Mouse (Mus musculus) intestine, embryonic 14.5 days (tissue): ENCODE measurements around the gene Jmjd7. TPM values are rescaled to one million over a fixed set of nuclear protein-coding genes. Genes with fewer than 3 reads are reported as not detected.

Experiments used
- ATAC-seq: fragments of 200-750 bp; cut with Nextera tagmentation; replicated peaks from 2 replicates; pipeline ENCODE4 v1.8.0; 2017; ENCODE audit warnings: low read depth, moderate number of reproducible peaks, moderate TSS enrichment, moderate library complexity; ENCODE audit not compliant: low FRiP score, low TSS enrichment
- DNase-seq: peaks from one replicate; pipeline ENCODE4 v3.0.0-alpha.2; 2018; ENCODE audit warnings: low spot score
- H3K27ac ChIP-seq: fragments of 300-500 bp; sonication (generic); 2 replicates; pipeline ENCODE4 v1.5.1; 2014; ENCODE audit warnings: low read depth, mild to moderate bottlenecking, control low read depth
- H3K27me3 ChIP-seq: fragments of 300-500 bp; sonication (generic); replicated peaks from 2 replicates; pipeline ENCODE4 v1.6.1; 2014; ENCODE audit warnings: low read length, control low read depth; ENCODE audit not compliant: control insufficient read depth, insufficient read depth
- H3K36me3 ChIP-seq: fragments of 300-500 bp; sonication (generic); 2 replicates; pipeline ENCODE4 v1.6.1; 2014; ENCODE audit warnings: low read length, control low read depth; ENCODE audit not compliant: control insufficient read depth, insufficient read depth
- H3K4me1 ChIP-seq: fragments of 300-500 bp; sonication (generic); replicated peaks from 2 replicates; pipeline ENCODE4 v1.6.1; 2014; ENCODE audit warnings: low read length, control low read depth, mixed read lengths; ENCODE audit not compliant: control insufficient read depth, insufficient read depth
- H3K4me2 ChIP-seq: fragments of 300-500 bp; sonication (generic); 2 replicates; pipeline ENCODE4 v1.6.1; 2014; ENCODE audit warnings: low read length
- H3K4me3 ChIP-seq: fragments of 300-500 bp; sonication (generic); 2 replicates; pipeline ENCODE4 v1.5.1; 2014; ENCODE audit warnings: low read depth, low read length, control low read depth, mixed read lengths
- H3K9ac ChIP-seq: fragments of 300-500 bp; sonication (generic); 2 replicates; pipeline ENCODE4 v1.6.1; 2014; ENCODE audit warnings: mild to moderate bottlenecking, low read length
- H3K9me3 ChIP-seq: fragments of 300-500 bp; sonication (generic); 2 replicates; pipeline ENCODE4 v1.6.1; 2016; ENCODE audit warnings: low read length, control low read depth; ENCODE audit not compliant: control insufficient read depth
- WGBS: fragments of 180-500 bp; shearing (Covaris S2); extraction: QIAGEN DNeasy Blood & Tissue Kit; methylation state at CpG from one replicate; pipeline ENCODE4 v1.1.7; 2014; 5-methylcytosine and 5-hydroxymethylcytosine counted together
- polyA plus RNA-seq: library from polyadenylated mRNA; unstranded; fragments of >200 nt; fragmentation: Nextera tagmentation; extraction: Ambion mirVana; gene quantifications from 2 replicates; pipeline ENCODE4 v1.2.1, GENCODE M21; 2014

The Jmjd7 gene
- polyA plus RNA-seq, 1 experiment from 2014 or later = 18.9 TPM

DNA sequence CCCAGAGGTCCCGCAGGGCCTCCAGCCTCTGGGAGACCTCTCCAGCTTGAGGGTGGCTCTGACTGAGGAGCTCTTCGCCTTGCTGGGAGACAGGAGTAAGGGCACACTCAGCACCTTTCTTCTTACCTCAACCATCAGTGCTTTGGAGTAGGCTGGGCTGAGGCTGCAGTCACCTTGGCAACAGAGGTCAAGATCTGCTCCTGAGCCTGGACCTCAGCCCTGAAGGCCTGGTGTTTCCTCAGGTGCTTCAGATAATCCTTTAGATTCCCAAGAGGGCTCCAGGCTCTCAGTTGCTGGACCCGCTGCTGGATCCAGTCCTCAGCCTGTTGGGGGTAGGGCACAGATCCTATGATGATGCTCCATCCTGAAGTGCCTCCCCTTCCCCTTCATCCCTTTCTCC is 32.2 kb downstream of the Jmjd7 start:
- DNase-seq (no peak), ATAC-seq (no peak)
- H3K9ac ChIP-seq = no peak overlapping the region
- no peak overlapping the region for H3K27ac ChIP-seq
- WGBS = 85% methylated on average over 3 of the region's 3 CpGs
- no peaks in the 10 kb centered on the region for H3K4me1 ChIP-seq
- no peaks in the 10 kb centered on the region for H3K27me3 ChIP-seq
- no peaks in the 10 kb centered on the region for H3K9me3 ChIP-seq
- H3K4me2 ChIP-seq = no peak overlapping the region
- H3K36me3 ChIP-seq = no peaks in the 10 kb centered on the region
- no peak overlapping the region for H3K4me3 ChIP-seq

DNA sequence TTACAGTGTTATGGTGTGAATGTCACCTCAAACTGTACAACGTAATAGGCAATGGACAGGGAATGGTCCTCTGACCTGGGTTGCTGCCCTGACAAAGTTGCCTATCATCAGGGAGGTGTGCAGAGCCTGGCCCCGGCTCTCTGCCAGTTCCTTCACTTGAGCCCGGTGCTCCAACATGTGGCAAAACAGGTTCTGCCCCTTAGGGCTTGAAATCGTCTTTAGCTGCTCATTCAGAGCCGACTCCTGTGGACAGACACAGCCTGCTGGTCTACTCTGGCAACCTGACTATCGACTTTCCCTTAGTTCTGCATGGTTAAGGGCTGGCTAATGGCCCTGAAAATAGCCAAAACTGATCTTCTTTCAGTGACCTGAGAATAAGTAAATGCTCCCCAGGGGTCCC is 32.9 kb downstream of the Jmjd7 start:
- DNase-seq (no peak), ATAC-seq (no peak)
- no peaks in the 10 kb centered on the region for H3K9me3 ChIP-seq
- no peak overlapping the region for H3K27ac ChIP-seq
- no peak overlapping the region for H3K4me2 ChIP-seq
- H3K4me1 ChIP-seq = no peaks in the 10 kb centered on the region
- H3K27me3 ChIP-seq = no peaks in the 10 kb centered on the region
- H3K36me3 ChIP-seq = no peaks in the 10 kb centered on the region
- H3K4me3 ChIP-seq = no peak overlapping the region
- H3K9ac ChIP-seq = no peak overlapping the region
- WGBS = 63% methylated on average over 6 of the region's 6 CpGs

DNA sequence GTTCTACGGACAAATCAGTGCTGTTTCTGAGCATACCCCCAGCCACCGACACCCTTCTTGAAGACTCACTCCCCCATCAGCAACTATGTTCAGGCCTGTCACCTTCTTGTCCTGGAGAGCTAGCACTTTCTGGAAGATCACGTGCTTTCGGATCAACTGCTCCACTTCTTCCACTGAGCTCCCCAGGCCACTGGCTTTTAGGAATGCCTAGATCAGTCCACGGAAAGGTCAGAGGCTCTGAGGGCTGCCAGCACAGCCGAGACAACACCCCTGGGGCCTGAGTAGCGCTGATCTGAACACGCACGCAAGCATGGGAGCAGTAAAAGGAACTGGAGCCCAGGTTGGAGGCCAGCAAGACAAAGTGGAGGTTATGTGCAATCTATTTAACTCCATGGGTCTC is 33.4 kb downstream of the Jmjd7 start:
- no peak for ATAC-seq
- no peak overlapping the region for H3K9ac ChIP-seq
- no peak for DNase-seq
- WGBS = 78% methylated on average over 9 of the region's 9 CpGs
- H3K27ac ChIP-seq = no peak overlapping the region
- H3K4me1 ChIP-seq = no peaks in the 10 kb centered on the region
- no peaks in the 10 kb centered on the region for H3K27me3 ChIP-seq
- no peak overlapping the region for H3K4me3 ChIP-seq
- H3K4me2 ChIP-seq = no peak overlapping the region
- H3K36me3 ChIP-seq = no peaks in the 10 kb centered on the region
- no peaks in the 10 kb centered on the region for H3K9me3 ChIP-seq

DNA sequence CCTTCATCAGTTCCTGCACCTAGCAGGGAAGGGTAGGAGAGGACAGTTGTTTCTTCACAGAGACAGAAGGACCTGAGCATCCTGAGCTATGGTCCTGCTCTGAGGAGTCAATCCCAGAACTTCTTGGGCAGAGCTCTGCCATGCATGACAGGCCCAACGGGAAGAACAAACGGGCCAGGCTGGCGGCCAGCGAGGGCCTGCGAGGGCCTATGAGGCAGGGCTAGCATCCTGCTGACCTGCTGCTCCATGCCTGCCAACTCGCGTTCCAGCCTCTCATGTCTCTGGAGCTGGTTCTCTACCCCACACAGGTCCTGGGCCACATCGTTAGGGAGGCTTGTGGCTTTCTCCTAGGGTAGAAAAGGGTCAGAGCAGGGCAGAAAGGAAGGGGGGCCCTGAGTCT is 35.0 kb downstream of the Jmjd7 start:
- WGBS = 85% methylated on average over 8 of the region's 8 CpGs

DNA sequence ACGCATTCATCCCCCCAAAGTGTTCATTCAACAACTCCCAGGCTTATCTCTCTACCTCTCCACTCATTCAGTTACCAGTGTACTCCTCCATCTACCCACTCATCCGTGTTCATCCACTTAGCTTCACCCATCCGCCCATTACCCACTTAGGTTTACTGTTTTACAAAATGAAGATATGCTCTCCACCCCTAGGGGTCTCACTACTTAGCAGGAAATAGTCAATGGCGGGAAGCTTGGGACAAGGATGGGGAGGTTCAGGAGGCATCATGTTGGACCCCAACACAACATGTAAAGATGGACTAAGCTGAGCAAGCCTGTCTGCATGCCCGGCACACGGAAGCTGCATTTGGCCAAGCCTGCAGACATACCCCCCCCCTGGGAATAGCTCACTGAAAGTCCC is 37.4 kb downstream of the Jmjd7 start:
- Histone ChIP-seq H3K27ac (no peak overlapping the region), H3K9me3 (no peaks in the 10 kb centered on the region), H3K36me3 (no peaks in the 10 kb centered on the region), H3K4me1 (no peaks in the 10 kb centered on the region), H3K4me2 (no peak overlapping the region), H3K4me3 (no peak overlapping the region), H3K27me3 (no peaks in the 10 kb centered on the region), H3K9ac (no peak overlapping the region)
- 79% methylated on average over 6 of the region's 6 CpGs for WGBS
- no peak for ATAC-seq
- no peak for DNase-seq

More for the DNA sequence above, 35.0 kb downstream of the Jmjd7 start:
- H3K27ac ChIP-seq = no peak overlapping the region
- H3K4me1 ChIP-seq = no peaks in the 10 kb centered on the region
- no peak overlapping the region for H3K4me2 ChIP-seq
- ATAC-seq (no peak), DNase-seq (no peak)
- no peaks in the 10 kb centered on the region for H3K27me3 ChIP-seq
- no peaks in the 10 kb centered on the region for H3K36me3 ChIP-seq
- no peaks in the 10 kb centered on the region for H3K9me3 ChIP-seq
- H3K9ac ChIP-seq = no peak overlapping the region
- H3K4me3 ChIP-seq = no peak overlapping the region

DNA sequence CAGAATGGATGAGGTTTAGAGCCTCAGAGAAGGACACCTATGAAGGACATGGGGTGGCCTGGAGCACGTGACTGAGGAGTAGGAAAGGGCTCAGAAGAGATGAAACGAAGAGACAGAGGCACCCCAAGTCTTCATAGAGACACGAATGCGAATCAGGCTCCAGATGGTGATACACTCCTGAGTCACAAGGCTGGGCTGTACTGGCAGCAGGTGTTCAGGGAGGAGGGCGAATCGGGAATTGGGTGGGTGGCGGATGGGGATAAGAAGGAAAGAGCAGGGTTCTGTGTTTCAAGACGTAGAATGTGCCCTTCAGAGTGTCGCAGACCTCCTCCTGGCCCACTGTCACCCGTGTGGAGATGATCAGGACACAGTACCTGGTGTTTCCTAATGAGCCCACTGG is 38.0 kb downstream of the Jmjd7 start:
- no peak for ATAC-seq
- no peak overlapping the region for H3K9ac ChIP-seq
- no peaks in the 10 kb centered on the region for H3K36me3 ChIP-seq
- no peak overlapping the region for H3K4me2 ChIP-seq
- H3K4me1 ChIP-seq = no peaks in the 10 kb centered on the region
- 88% methylated on average over 10 of the region's 10 CpGs for WGBS
- no peaks in the 10 kb centered on the region for H3K9me3 ChIP-seq
- no peak for DNase-seq
- no peak overlapping the region for H3K4me3 ChIP-seq
- H3K27ac ChIP-seq = no peak overlapping the region
- H3K27me3 ChIP-seq = no peaks in the 10 kb centered on the region

DNA sequence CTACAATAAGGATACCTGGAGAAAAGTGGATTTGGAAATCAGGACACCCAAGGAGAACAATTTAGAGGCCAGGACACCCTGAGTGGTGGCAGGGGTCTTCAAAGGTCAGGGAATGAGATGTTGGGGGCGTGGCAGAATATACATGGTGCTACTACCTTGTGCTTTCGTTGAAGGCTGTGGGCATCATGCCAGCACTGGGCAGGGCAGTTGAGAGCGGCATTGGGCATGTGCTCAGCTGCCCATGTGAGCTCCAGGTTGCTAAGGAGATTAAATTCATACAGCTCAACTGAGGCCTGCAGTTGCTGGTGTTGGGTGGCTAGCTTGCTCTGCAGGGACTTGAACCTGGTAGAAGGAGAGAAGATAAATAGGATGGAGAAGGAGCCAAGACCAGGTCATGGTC is 38.9 kb downstream of the Jmjd7 start:
- Histone ChIP-seq H3K4me2 (no peak overlapping the region), H3K4me3 (no peak overlapping the region), H3K36me3 (no peaks in the 10 kb centered on the region), H3K4me1 (no peaks in the 10 kb centered on the region), H3K9me3 (no peaks in the 10 kb centered on the region), H3K9ac (no peak overlapping the region), H3K27me3 (no peaks in the 10 kb centered on the region), H3K27ac (no peak overlapping the region)
- DNase-seq (no peak), ATAC-seq (no peak)
- WGBS = 81% methylated on average over 3 of the region's 3 CpGs

DNA sequence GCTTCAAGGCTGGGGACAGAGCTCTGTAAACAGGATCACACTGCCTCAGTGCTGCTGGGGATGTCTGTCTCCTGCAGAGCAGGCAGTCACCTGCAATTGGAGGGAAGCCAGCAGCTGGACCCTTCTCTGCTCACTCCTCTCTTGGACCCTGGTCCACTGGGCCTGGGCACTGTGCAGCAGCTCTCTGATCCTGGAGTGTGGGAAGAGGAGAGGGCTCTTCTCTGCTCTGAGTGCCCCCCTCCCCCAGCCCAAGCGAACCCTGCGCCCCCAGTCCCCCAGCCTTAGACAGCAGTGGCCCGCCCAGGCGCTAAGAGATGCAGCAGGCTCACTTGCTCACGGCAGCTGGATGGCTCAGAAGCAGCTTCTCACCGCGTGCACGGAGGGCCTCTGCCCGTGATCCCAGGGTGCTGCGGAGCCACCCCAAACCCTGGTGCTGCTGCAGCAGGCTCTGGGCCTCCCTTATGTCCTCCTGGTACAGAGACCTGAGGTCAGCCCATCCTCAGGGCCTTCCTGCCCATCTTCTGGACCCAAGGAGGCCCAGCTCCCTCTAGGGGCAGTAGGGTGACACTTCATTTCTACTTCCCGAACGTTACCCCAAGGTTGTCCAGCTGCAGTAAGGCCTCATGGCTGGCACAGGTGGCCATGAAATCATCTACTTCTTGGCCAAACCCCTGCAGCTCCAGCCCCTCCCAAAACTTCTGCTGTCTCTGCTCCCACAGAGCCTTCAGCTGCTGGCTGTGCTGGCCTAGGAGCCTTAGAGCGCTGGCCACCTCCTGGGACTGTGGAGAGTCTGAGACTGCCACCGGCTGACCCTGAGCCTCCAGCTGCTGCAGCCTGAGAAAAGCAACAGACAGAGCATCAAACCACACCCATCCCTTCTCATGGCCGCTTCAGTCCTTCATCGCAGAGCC is 41.5 kb downstream of the Jmjd7 start:
- no peak overlapping the region for H3K27ac ChIP-seq
- no peaks in the 10 kb centered on the region for H3K27me3 ChIP-seq
- no peak overlapping the region for H3K9ac ChIP-seq
- no peak overlapping the region for H3K4me3 ChIP-seq
- peak; percentile 59 for ATAC-seq
- no peak for DNase-seq
- no peaks in the 10 kb centered on the region for H3K4me1 ChIP-seq
- no peaks in the 10 kb centered on the region for H3K36me3 ChIP-seq
- 40% methylated on average over 16 of the region's 16 CpGs for WGBS
- no peaks in the 10 kb centered on the region for H3K9me3 ChIP-seq
- no peak overlapping the region for H3K4me2 ChIP-seq

DNA sequence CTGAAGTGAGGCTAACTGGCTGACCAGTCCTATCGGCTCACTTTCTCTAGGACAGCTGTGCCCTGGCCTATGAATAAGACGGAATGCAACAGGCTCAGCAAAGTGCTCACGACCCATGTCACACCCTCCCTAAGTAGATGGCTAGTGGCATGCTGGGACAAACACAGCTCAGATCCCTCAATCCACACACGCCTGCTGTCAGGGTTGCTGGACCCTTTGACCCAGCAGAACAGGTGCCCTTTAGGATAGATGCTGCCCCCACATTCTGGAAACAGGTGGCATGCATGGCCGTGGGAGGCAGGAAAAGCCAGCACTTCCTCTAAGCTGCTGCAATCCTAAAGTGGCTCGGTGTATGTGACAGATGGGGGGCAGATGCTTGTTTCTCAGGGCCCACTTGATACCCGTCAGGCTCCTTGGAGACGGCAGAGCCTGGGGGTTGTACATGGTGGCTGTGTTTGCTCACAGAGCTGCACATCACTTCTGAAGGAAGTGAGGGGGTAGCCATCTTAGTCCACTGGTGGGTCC is 42.2 kb downstream of the Jmjd7 start:
- H3K36me3 ChIP-seq = no peaks in the 10 kb centered on the region

More for the DNA sequence above, 42.2 kb downstream of the Jmjd7 start:
- Histone ChIP-seq H3K27ac (no peak overlapping the region), H3K4me3 (no peak overlapping the region), H3K4me1 (no peaks in the 10 kb centered on the region), H3K9ac (no peak overlapping the region), H3K27me3 (no peaks in the 10 kb centered on the region), H3K4me2 (no peak overlapping the region), H3K9me3 (no peaks in the 10 kb centered on the region)
- no peak for ATAC-seq
- WGBS = 71% methylated on average over 8 of the region's 8 CpGs
- no peak for DNase-seq
